ENCODE assay signal across 27 mouse cellular contexts in the genomic region with DNA sequence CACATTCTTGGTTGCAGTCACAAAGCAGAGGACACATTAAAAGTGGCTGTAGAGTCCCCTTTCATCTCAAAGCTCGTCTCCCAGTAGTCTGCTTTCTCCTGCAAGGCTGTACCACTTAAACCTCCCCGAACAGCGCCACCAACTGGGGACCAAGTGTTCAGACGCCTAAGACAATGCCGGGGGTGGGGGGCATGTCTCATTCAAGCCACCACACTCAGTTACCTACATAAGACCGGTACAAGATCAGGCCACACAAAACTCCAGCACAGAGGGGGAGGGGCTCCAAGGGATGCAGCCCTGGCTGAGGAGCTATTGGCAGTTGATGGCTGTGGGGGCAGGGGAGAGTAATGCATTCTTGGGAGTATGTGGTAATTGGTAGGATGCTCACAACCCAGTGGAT.
DNase-seq lines count a peak whose midpoint lies in the region; ATAC-seq and TF ChIP-seq lines count a peak whose summit lies in the region.
"Had no signal": no experiment of that assay in that cellular context is flagged by ENCODE, and none has a peak within 500 bp of the region (broad histone marks: within the 10 kb centered on the region; RNA-seq: fewer than 3 reads in every experiment).

No protein-coding gene starts in this region.

- DNase-seq in hindbrain, postnatal 0 days (ENCODE audit: low spot score), result no peak
- no peak for DNase-seq in hindbrain, embryonic 14.5 days (ENCODE audit: low spot score)
- no peak for DNase-seq in liver, embryonic 14.5 days (ENCODE audit: low read depth in 3 of 3, low spot score in 3 of 3)
- DNase-seq in liver, embryonic 11.5 days (ENCODE audit: low spot score), result no peak
- DNase-seq in ES-CJ7 (ENCODE audit: low read depth, low spot score) (peak; percentile 78), adipocyte (ENCODE audit: low spot score) (no peak)
- DNase-seq in brain, embryonic 14.5 days (ENCODE audit: low read depth), result no peak
- no peak for DNase-seq in stomach, postnatal 0 days (ENCODE audit: low spot score)
- DNase-seq: adrenal gland, adult 2 months; adrenal gland, postnatal 36 days; cerebellum, adult 8-10 months; embryo, embryonic 11 days; gastrocnemius, postnatal 25 days; heart, postnatal 14 days; kidney, adult 2 months; kidney, postnatal 36 days; lung, postnatal 36 days; right cerebral cortex, postnatal 4 days had no signal

- no peak overlapping the region for H3K4me2 ChIP-seq in hindbrain, postnatal 0 days (ENCODE audit: low read depth, low read length)
- H3K4me2 ChIP-seq in hindbrain, embryonic 14.5 days (replicated peaks), result no peak overlapping the region
- no peak overlapping the region for H3K4me2 ChIP-seq in liver, embryonic 14.5 days (ENCODE audit: low read depth)
- H3K4me2 ChIP-seq in liver, embryonic 11.5 days, result no peak overlapping the region
- H3K4me2 ChIP-seq in stomach, postnatal 0 days (replicated peaks; ENCODE audit: low read depth), result no peak overlapping the region
- H3K4me2 ChIP-seq: embryonic facial prominence, embryonic 12.5 days; forebrain, embryonic 15.5 days; intestine, embryonic 15.5 days; liver, embryonic 15.5 days; midbrain, embryonic 12.5 days; neural tube, embryonic 13.5 days had no signal

- no peaks in the 10 kb centered on the region for H3K36me3 ChIP-seq in hindbrain, postnatal 0 days (ENCODE audit: insufficient read depth, low read length)
- no peaks in the 10 kb centered on the region for H3K36me3 ChIP-seq in hindbrain, embryonic 14.5 days (replicated peaks; ENCODE audit: control insufficient read depth, insufficient read depth)
- no peaks in the 10 kb centered on the region for H3K36me3 ChIP-seq in liver, embryonic 14.5 days (replicated peaks; ENCODE audit: control insufficient read depth, insufficient read depth, low read depth)
- no peaks in the 10 kb centered on the region for H3K36me3 ChIP-seq in liver, embryonic 11.5 days (ENCODE audit: control insufficient read depth, insufficient read depth, low read length)
- no peaks in the 10 kb centered on the region for H3K36me3 ChIP-seq in stomach, postnatal 0 days (ENCODE audit: control insufficient read depth, insufficient read depth, low read length)
- H3K36me3 ChIP-seq: embryonic facial prominence, embryonic 12.5 days; forebrain, embryonic 15.5 days; G1E; hindbrain, embryonic 10.5 days; intestine, embryonic 15.5 days; liver, embryonic 15.5 days; midbrain, embryonic 12.5 days; neural tube, embryonic 13.5 days had no signal

- H3K4me1 ChIP-seq in hindbrain, postnatal 0 days (ENCODE audit: insufficient read depth, low read length), result no peaks in the 10 kb centered on the region
- 0 out of 2 replicates have a peak, but pooled peaks cover 5% of the 10 kb centered on the region for H3K4me1 ChIP-seq in hindbrain, embryonic 14.5 days (replicated peaks; ENCODE audit: control insufficient read depth, insufficient read depth, low read length)
- no peaks in the 10 kb centered on the region for H3K4me1 ChIP-seq in liver, embryonic 14.5 days (replicated peaks; ENCODE audit: control insufficient read depth in 2 of 2, insufficient read depth in 2 of 2, low read length in 1 of 2)
- H3K4me1 ChIP-seq in liver, embryonic 11.5 days (replicated peaks; ENCODE audit: control insufficient read depth, insufficient read depth, low read length), result no peaks in the 10 kb centered on the region
- no peaks in the 10 kb centered on the region for H3K4me1 ChIP-seq in stomach, postnatal 0 days (replicated peaks; ENCODE audit: control insufficient read depth, insufficient read depth)
- H3K4me1 ChIP-seq: embryonic facial prominence, embryonic 12.5 days; forebrain, embryonic 15.5 days; intestine, embryonic 15.5 days; liver, embryonic 15.5 days; midbrain, embryonic 12.5 days; neural tube, embryonic 13.5 days had no signal

- H3K9me3 ChIP-seq in hindbrain, postnatal 0 days (ENCODE audit: low read length), result no peaks in the 10 kb centered on the region
- no peaks in the 10 kb centered on the region for H3K9me3 ChIP-seq in hindbrain, embryonic 14.5 days (ENCODE audit: control insufficient read depth, low read length)
- no peaks in the 10 kb centered on the region for H3K9me3 ChIP-seq in liver, embryonic 14.5 days (ENCODE audit: control insufficient read depth, low read length)
- H3K9me3 ChIP-seq in liver, embryonic 11.5 days (ENCODE audit: control insufficient read depth, low read length), result no peaks in the 10 kb centered on the region
- H3K9me3 ChIP-seq in stomach, postnatal 0 days (ENCODE audit: control insufficient read depth, low read length), result no peaks in the 10 kb centered on the region
- H3K9me3 ChIP-seq: embryonic facial prominence, embryonic 12.5 days; forebrain, embryonic 15.5 days; hindbrain, embryonic 10.5 days; intestine, embryonic 15.5 days; liver, embryonic 15.5 days; neural tube, embryonic 13.5 days had no signal

- no peak for TF ChIP-seq POLR2A in brain, embryonic 14.5 days (IDR thresholded peaks at IDR 0.05; ENCODE audit: borderline replicate concordance, extremely low read depth, insufficient read depth, insufficient read length, poor library complexity, severe bottlenecking)

- TF ChIP-seq CTCF in hindbrain, postnatal 0 days (IDR thresholded peaks at IDR 0.05; ENCODE audit: low read depth), result peak; percentile 31; the same call in 1 of the 2 replicates
- 0 out of 2 replicates have a peak, but pooled peaks have one; percentile 9 for TF ChIP-seq CTCF in liver, embryonic 14.5 days (IDR thresholded peaks at IDR 0.05; ENCODE audit: low read depth)
- TF ChIP-seq CTCF in brain, embryonic 14.5 days (IDR thresholded peaks at IDR 0.05; ENCODE audit: borderline replicate concordance, extremely low read depth, insufficient read depth, insufficient read length), result 0 out of 2 replicates have a peak, but pooled peaks have one; percentile 1
- TF ChIP-seq CTCF in stomach, postnatal 0 days (IDR thresholded peaks at IDR 0.05; ENCODE audit: low read depth), result no peak

- no peak overlapping the region for H3K4me3 ChIP-seq in hindbrain, postnatal 0 days (ENCODE audit: low read length)
- no peak overlapping the region for H3K4me3 ChIP-seq in hindbrain, embryonic 14.5 days (replicated peaks; ENCODE audit: low read length)
- H3K4me3 ChIP-seq in liver, embryonic 14.5 days (ENCODE audit: insufficient read depth in 1 of 2, low read depth in 2 of 2, low read length in 2 of 2), result no peak overlapping the region
- no peak overlapping the region for H3K4me3 ChIP-seq in liver, embryonic 11.5 days (ENCODE audit: low read depth, low read length)
- no peak overlapping the region for H3K4me3 ChIP-seq in stomach, postnatal 0 days (ENCODE audit: low read depth, low read length)
- H3K4me3 ChIP-seq: embryonic facial prominence, embryonic 12.5 days; forebrain, embryonic 15.5 days; hindbrain, embryonic 10.5 days; intestine, embryonic 15.5 days; liver, embryonic 15.5 days; midbrain, embryonic 12.5 days; neural tube, embryonic 13.5 days had no signal

- 81% methylated on average over 6 of the region's 6 CpGs for WGBS in hindbrain, postnatal 0 days
- whole genome bisulfite sequencing in hindbrain, embryonic 14.5 days, result 72% methylated on average over 6 of the region's 6 CpGs
- 41% methylated on average over 6 of the region's 6 CpGs for WGBS in liver, embryonic 14.5 days (ENCODE audit: insufficient replicate concordance)
- 66% methylated on average over 6 of the region's 6 CpGs for WGBS in liver, embryonic 11.5 days
- WGBS in stomach, postnatal 0 days, result 73% methylated on average over 6 of the region's 6 CpGs

- no peak for ATAC-seq in hindbrain, postnatal 0 days
- no peak for ATAC-seq in hindbrain, embryonic 14.5 days (ENCODE audit: low FRiP score)
- ATAC-seq in liver, embryonic 14.5 days (ENCODE audit: insufficient read depth), result no peak
- ATAC-seq in liver, embryonic 11.5 days (replicated peaks; ENCODE audit: low FRiP score), result no peak
- no peak for ATAC-seq in stomach, postnatal 0 days (ENCODE audit: low FRiP score, low TSS enrichment)
- ATAC-seq: forebrain, embryonic 15.5 days; hindbrain, embryonic 16.5 days; intestine, embryonic 15.5 days had no signal

- H3K27me3 ChIP-seq in hindbrain, postnatal 0 days (ENCODE audit: insufficient read depth, low read length), result no peaks in the 10 kb centered on the region
- H3K27me3 ChIP-seq in hindbrain, embryonic 14.5 days (ENCODE audit: control insufficient read depth, insufficient read depth, low read length), result no peaks in the 10 kb centered on the region
- no peaks in the 10 kb centered on the region for H3K27me3 ChIP-seq in liver, embryonic 14.5 days (ENCODE audit: control insufficient read depth, insufficient read depth, low read length)
- H3K27me3 ChIP-seq in liver, embryonic 11.5 days (replicated peaks; ENCODE audit: control insufficient read depth, insufficient read depth, low read length), result no peaks in the 10 kb centered on the region
- H3K27me3 ChIP-seq in stomach, postnatal 0 days (ENCODE audit: control insufficient read depth, insufficient read depth, low read length), result no peaks in the 10 kb centered on the region
- H3K27me3 ChIP-seq: embryonic facial prominence, embryonic 12.5 days; forebrain, embryonic 15.5 days; intestine, embryonic 15.5 days; liver, embryonic 15.5 days; midbrain, embryonic 12.5 days; neural tube, embryonic 13.5 days had no signal

- no peak overlapping the region for H3K27ac ChIP-seq in hindbrain, postnatal 0 days
- no peak overlapping the region for H3K27ac ChIP-seq in hindbrain, embryonic 14.5 days
- H3K27ac ChIP-seq in liver, embryonic 14.5 days, result no peak overlapping the region
- H3K27ac ChIP-seq in liver, embryonic 11.5 days (ENCODE audit: low read depth, low read length), result no peak overlapping the region
- H3K27ac ChIP-seq in stomach, postnatal 0 days (replicated peaks), result no peak overlapping the region
- H3K27ac ChIP-seq: embryonic facial prominence, embryonic 12.5 days; forebrain, embryonic 15.5 days; hindbrain, embryonic 10.5 days; intestine, embryonic 15.5 days; liver, embryonic 15.5 days; midbrain, embryonic 12.5 days; neural tube, embryonic 13.5 days had no signal

- no peak overlapping the region for H3K9ac ChIP-seq in hindbrain, postnatal 0 days (replicated peaks; ENCODE audit: low read length)
- no peak overlapping the region for H3K9ac ChIP-seq in hindbrain, embryonic 14.5 days
- no peak overlapping the region for H3K9ac ChIP-seq in liver, embryonic 14.5 days (replicated peaks)
- H3K9ac ChIP-seq in liver, embryonic 11.5 days (ENCODE audit: low read depth, low read length), result no peak overlapping the region
- no peak overlapping the region for H3K9ac ChIP-seq in stomach, postnatal 0 days (ENCODE audit: low read length)
- H3K9ac ChIP-seq: embryonic facial prominence, embryonic 12.5 days; forebrain, embryonic 15.5 days; intestine, embryonic 15.5 days; liver, embryonic 15.5 days; midbrain, embryonic 12.5 days; neural tube, embryonic 13.5 days had no signal

- TF ChIP-seq EP300 in liver, embryonic 14.5 days (IDR thresholded peaks at IDR 0.05; ENCODE audit: low read depth), result no peak
- no peak for TF ChIP-seq EP300 in stomach, postnatal 0 days (optimal IDR thresholded peaks at IDR 0.05)
